Mouse (Mus musculus) spleen, adult 2 months (tissue): ENCODE measurements around the gene Grasp.

ENCODE experiments used
- CTCF ChIP-seq: fragments of 200-500 bp; IDR thresholded peaks from 2 replicates; pipeline ENCODE4 v1.5.1; 2011; ENCODE audit warnings: mild to moderate bottlenecking, inconsistent platforms; ENCODE audit not compliant: insufficient read depth, insufficient read length, insufficient replicate concordance; ENCODE audit errors: extremely low read depth
- POLR2A ChIP-seq: fragments of 200-500 bp; IDR thresholded peaks from 2 replicates; pipeline ENCODE4 v1.6.1; 2011; ENCODE audit warnings: low read depth, low read length, inconsistent platforms

DNA sequence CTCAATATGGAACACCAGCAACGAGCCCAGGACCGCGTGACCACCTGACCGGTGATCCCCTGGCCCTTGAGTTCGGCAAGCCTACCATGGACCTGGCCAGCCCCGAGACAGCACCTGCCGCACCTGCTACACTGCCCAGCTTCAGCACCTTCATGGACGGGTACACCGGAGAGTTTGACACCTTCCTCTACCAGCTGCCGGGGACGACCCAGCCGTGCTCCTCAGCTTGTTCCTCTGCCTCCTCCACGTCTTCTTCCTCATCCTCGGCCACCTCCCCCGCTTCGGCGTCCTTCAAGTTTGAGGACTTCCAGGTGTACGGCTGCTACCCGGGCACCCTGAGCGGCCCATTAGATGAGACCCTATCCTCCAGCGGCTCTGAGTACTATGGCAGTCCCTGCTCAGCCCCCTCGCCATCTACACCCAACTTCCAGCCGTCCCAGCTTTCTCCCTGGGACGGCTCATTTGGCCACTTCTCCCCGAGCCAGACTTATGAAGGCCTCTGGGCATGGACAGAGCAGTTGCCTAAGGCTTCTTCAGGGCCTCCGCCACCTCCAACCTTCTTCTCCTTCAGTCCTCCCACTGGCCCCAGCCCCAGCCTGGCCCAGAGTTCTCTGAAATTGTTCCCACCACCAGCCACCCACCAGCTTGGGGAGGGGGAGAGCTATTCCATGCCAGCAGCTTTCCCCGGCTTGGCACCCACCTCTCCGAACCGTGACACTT is 46.3 kb downstream of the Grasp start:
- TF ChIP-seq POLR2A (no peak), CTCF (no peak)
